Mouse (Mus musculus) myocyte (in vitro differentiated cells): Measurements from ENCODE around the gene Bdp1. TPM values are rescaled to one million over a fixed set of nuclear protein-coding genes. Genes with fewer than 3 reads are reported as not detected.

ENCODE experiments used
- H3K27me3 ChIP-seq: one replicate; pipeline ENCODE4 v1.6.1; 2011; ENCODE audit not compliant: control insufficient read depth, insufficient read depth, insufficient read length
- H3K36me3 ChIP-seq: one replicate; pipeline ENCODE4 v1.6.1; 2011; ENCODE audit not compliant: control insufficient read depth, insufficient read depth
- H3K4me2 ChIP-seq: one replicate; pipeline ENCODE4 v1.6.1; 2011; ENCODE audit warnings: low read depth, control low read depth
- H3K4me3 ChIP-seq: one replicate; pipeline ENCODE4 v1.5.1; 2011; ENCODE audit warnings: mild to moderate bottlenecking, control low read depth, moderate library complexity
- H3K79me2 ChIP-seq: one replicate; pipeline ENCODE4 v1.6.1; 2011; ENCODE audit not compliant: control insufficient read depth, insufficient read depth
- H3ac ChIP-seq: one replicate; pipeline ENCODE4 v1.6.1; 2011; ENCODE audit not compliant: control insufficient read depth, insufficient read length
- CEBPB ChIP-seq: IDR thresholded peaks from 2 replicates; pipeline ENCODE4 v1.6.1; 2011; ENCODE audit warnings: mild to moderate bottlenecking, moderate library complexity; ENCODE audit not compliant: poor library complexity, insufficient read depth, severe bottlenecking
- E2F4 ChIP-seq: IDR thresholded peaks from one replicate; pipeline ENCODE4 v1.6.1; 2011; ENCODE audit warnings: mild to moderate bottlenecking, control low read depth, moderate library complexity; ENCODE audit not compliant: insufficient read depth
- MAX ChIP-seq: IDR thresholded peaks from one replicate; pipeline ENCODE4 v1.6.1; 2011; ENCODE audit warnings: low read depth, mild to moderate bottlenecking, control low read depth
- MYOD1 ChIP-seq, 3 experiments: IDR thresholded peaks; one replicate each; pipeline ENCODE4 v1.6.1; 2011; ENCODE audit warnings: control low read depth in 2 of 3, low read depth in 2 of 3, mild to moderate bottlenecking in 2 of 3, moderate library complexity in 1 of 3; ENCODE audit not compliant: insufficient read length in 2 of 3, control insufficient read depth in 1 of 3
- MYOG ChIP-seq, 3 experiments: IDR thresholded peaks; one replicate each; pipeline ENCODE4 v1.6.1; 2011; ENCODE audit warnings: control low read depth in 2 of 3, low read depth in 2 of 3, mild to moderate bottlenecking in 2 of 3; ENCODE audit not compliant: insufficient read length in 2 of 3, control insufficient read depth in 1 of 3, insufficient read depth in 1 of 3
- POLR2A ChIP-seq: IDR thresholded peaks from one replicate; pipeline ENCODE4 v1.6.1; 2011; ENCODE audit warnings: low read depth, mild to moderate bottlenecking, control low read depth, moderate library complexity; ENCODE audit not compliant: insufficient read length
- POLR2AphosphoS2 ChIP-seq: IDR thresholded peaks from one replicate; pipeline ENCODE4 v1.6.1; 2011; ENCODE audit warnings: low read depth, control low read depth; ENCODE audit not compliant: insufficient read length
- REST ChIP-seq: IDR thresholded peaks from one replicate; pipeline ENCODE4 v1.6.1; 2011; ENCODE audit warnings: mild to moderate bottlenecking, control low read depth, moderate library complexity; ENCODE audit not compliant: insufficient read depth, insufficient read length
- SRF ChIP-seq: IDR thresholded peaks from one replicate; pipeline ENCODE4 v1.6.1; 2011; ENCODE audit warnings: low read depth; ENCODE audit not compliant: control insufficient read depth, insufficient read length
- TCF12 ChIP-seq: IDR thresholded peaks from one replicate; pipeline ENCODE4 v1.6.1; 2011; ENCODE audit warnings: mild to moderate bottlenecking, control low read depth; ENCODE audit not compliant: poor library complexity, insufficient read depth, severe bottlenecking
- TCF3 ChIP-seq: IDR thresholded peaks from one replicate; pipeline ENCODE4 v1.6.1; 2011; ENCODE audit warnings: low read depth, control low read depth; ENCODE audit not compliant: insufficient read length
- USF1 ChIP-seq: IDR thresholded peaks from one replicate; pipeline ENCODE4 v1.6.1; 2011; ENCODE audit warnings: low read depth, mild to moderate bottlenecking, control low read depth, moderate library complexity
- polyA plus RNA-seq: library from polyadenylated mRNA; unstranded; fragments of >200 nt; fragmentation: generic; extraction: Trizol; gene quantifications from one replicate; pipeline ENCODE4 v1.2.1, GENCODE M21; 2012; ENCODE audit warnings: missing spikeins

The Bdp1 gene
- polyA plus RNA-seq, 1 experiment = 2.4 TPM

GRCm38 (mm10) chr13:99998099-99998498 lies 105.8 kb downstream of the Bdp1 start:
- Histone ChIP-seq H3K36me3 (no peaks in the 10 kb centered on the region), H3K4me3 (no peak overlapping the region), H3K79me2 (no peaks in the 10 kb centered on the region), H3ac (no peak overlapping the region), H3K27me3 (no peaks in the 10 kb centered on the region), H3K4me2 (no peak overlapping the region)
- TF ChIP-seq POLR2AphosphoS2 (no peak), E2F4 (no peak), MAX (no peak), CEBPB (no peak)

GRCm38 (mm10) chr13:99989592-99989991 lies 114.3 kb downstream of the Bdp1 start:
- Histone ChIP-seq H3K79me2 (no peaks in the 10 kb centered on the region), H3K36me3 (no peaks in the 10 kb centered on the region), H3ac (no peak overlapping the region), H3K4me3 (no peak overlapping the region), H3K4me2 (no peak overlapping the region), H3K27me3 (no peaks in the 10 kb centered on the region)
- no peak for TF ChIP-seq TCF3
- no peak for TF ChIP-seq CEBPB
- TF ChIP-seq USF1 = no peak
- no peak for TF ChIP-seq MYOG (IDR thresholded peaks at IDR 0.05; ENCODE audit: control insufficient read depth in 1 of 3, insufficient read depth in 1 of 3, insufficient read length in 2 of 3, low read depth in 2 of 3)
- no peak for TF ChIP-seq TCF12
- TF ChIP-seq POLR2AphosphoS2 = no peak
- TF ChIP-seq POLR2A = no peak
- no peak for TF ChIP-seq SRF
- TF ChIP-seq E2F4 = no peak
- no peak for TF ChIP-seq MAX
- TF ChIP-seq MYOD1 (IDR thresholded peaks at IDR 0.05; ENCODE audit: control insufficient read depth in 1 of 3, insufficient read length in 2 of 3, low read depth in 2 of 3) = no peak
- no peak for TF ChIP-seq REST

GRCm38 (mm10) chr13:99983320-99983719 lies 120.5 kb downstream of the Bdp1 start:
- Histone ChIP-seq H3K4me2 (no peak overlapping the region), H3K4me3 (no peak overlapping the region), H3K79me2 (no peaks in the 10 kb centered on the region), H3K36me3 (no peaks in the 10 kb centered on the region), H3K27me3 (no peaks in the 10 kb centered on the region), H3ac (no peak overlapping the region)
- TF ChIP-seq E2F4 = no peak
- TF ChIP-seq REST = no peak

DNA sequence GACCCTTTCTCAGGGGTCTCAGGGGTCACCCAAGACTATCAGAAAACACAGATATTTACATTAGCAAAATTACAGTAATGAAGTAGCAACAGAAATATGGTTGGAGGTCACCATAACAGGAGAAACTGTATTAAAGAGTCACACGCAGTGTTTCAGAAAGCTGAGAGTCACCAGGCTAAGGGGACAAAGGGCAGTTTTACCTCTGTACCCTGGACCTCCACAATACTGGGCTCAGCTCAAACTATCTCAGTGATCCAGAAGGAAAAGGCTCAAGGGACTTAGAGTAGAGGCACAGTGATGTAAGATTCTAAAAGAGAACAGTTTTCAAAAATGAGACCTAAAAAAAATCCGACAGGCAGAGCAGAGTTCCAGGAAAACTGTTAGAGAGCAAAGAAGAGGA lies 124.5 kb downstream of the Bdp1 start:
- H3K79me2 ChIP-seq = no peaks in the 10 kb centered on the region
- H3K4me3 ChIP-seq = no peak overlapping the region
- H3K36me3 ChIP-seq = no peaks in the 10 kb centered on the region
- no peaks in the 10 kb centered on the region for H3K27me3 ChIP-seq
- H3K4me2 ChIP-seq = no peak overlapping the region
- TF ChIP-seq MYOD1 (IDR thresholded peaks at IDR 0.05; ENCODE audit: control insufficient read depth in 1 of 3, insufficient read length in 2 of 3, low read depth in 2 of 3) (no peak), E2F4 (no peak), USF1 (no peak), POLR2A (no peak), POLR2AphosphoS2 (no peak), REST (no peak)
- H3ac ChIP-seq = no peak overlapping the region

- H3K36me3 ChIP-seq = no peaks in the 10 kb centered on the region
- no peak overlapping the region for H3ac ChIP-seq
- H3K79me2 ChIP-seq = no peaks in the 10 kb centered on the region
- TF ChIP-seq E2F4 = no peak
- TF ChIP-seq MAX = no peak
- H3K4me2 ChIP-seq = no peak overlapping the region
- H3K4me3 ChIP-seq = no peak overlapping the region
- no peaks in the 10 kb centered on the region for H3K27me3 ChIP-seq
Observed at GRCm38 (mm10) chr13:99970089-99970488, 133.8 kb downstream of the Bdp1 start.

Other genes with a start within 250 kb of the Bdp1 start
- 0.04 TPM for gene Cartpt, start 203.0 kb downstream of the Bdp1 start, polyA plus RNA-seq
- gene Mccc2, start 88.4 kb downstream of the Bdp1 start, polyA plus RNA-seq = 9.9 TPM
- 34.0 TPM for gene Serf1, start 3.9 kb upstream of the Bdp1 start, polyA plus RNA-seq
- 39.5 TPM for gene Smn1, start 20.8 kb upstream of the Bdp1 start, polyA plus RNA-seq
- gene Naip2, start 98.0 kb upstream of the Bdp1 start, polyA plus RNA-seq = 0.72 TPM
- gene Naip5, start 142.3 kb upstream of the Bdp1 start, polyA plus RNA-seq = 0.02 TPM
- gene Naip6, start 213.6 kb upstream of the Bdp1 start, polyA plus RNA-seq = 0.11 TPM